Mouse (Mus musculus): ENCODE measurements around the gene Osm. TPM values are rescaled to one million over a fixed set of nuclear protein-coding genes. Genes with fewer than 3 reads are reported as not detected.

Osm gene
- polyA plus RNA-seq (2015; fragmentation: Nextera tagmentation; extraction: Ambion mirVana): 0.21 and 0.33 TPM in 2 replicates

GRCm38 (mm10) chr11:4235665-4236545 lies at the start of gene Osm:
Gene Osm (plus strand): TSS chr11:4236420.
- no peaks in the 10 kb centered on the region for H3K36me3 ChIP-seq (ENCODE audit: control insufficient read depth, insufficient read depth)
- ATAC-seq (replicated peaks; ENCODE audit: extremely low read depth, insufficient read depth, low FRiP score): no peak
- peak within 1 kb of the TSS; percentile 29 for H3K4me2 ChIP-seq (ENCODE audit: low read depth, low read length)
- no peaks in the 10 kb centered on the region for H3K4me1 ChIP-seq (ENCODE audit: control insufficient read depth, insufficient read depth, low read length)
- WGBS: 59% methylated on average over 16 of the region's 16 CpGs
- peak within 1 kb of the TSS; percentile 27 for H3K4me3 ChIP-seq (ENCODE audit: low read length)
- no peak within 1 kb of the TSS; the same call in 1 of the 2 replicates for H3K9ac ChIP-seq (ENCODE audit: low read length)
- no peaks in the 10 kb centered on the region for H3K27me3 ChIP-seq (ENCODE audit: control insufficient read depth, insufficient read depth, low read length)
- no peaks in the 10 kb centered on the region for H3K9me3 ChIP-seq (replicated peaks; ENCODE audit: control insufficient read depth, low read length)
- peak within 1 kb of the TSS; percentile 17; the same call in 1 of the 2 replicates for H3K27ac ChIP-seq (ENCODE audit: low read length)

DNA sequence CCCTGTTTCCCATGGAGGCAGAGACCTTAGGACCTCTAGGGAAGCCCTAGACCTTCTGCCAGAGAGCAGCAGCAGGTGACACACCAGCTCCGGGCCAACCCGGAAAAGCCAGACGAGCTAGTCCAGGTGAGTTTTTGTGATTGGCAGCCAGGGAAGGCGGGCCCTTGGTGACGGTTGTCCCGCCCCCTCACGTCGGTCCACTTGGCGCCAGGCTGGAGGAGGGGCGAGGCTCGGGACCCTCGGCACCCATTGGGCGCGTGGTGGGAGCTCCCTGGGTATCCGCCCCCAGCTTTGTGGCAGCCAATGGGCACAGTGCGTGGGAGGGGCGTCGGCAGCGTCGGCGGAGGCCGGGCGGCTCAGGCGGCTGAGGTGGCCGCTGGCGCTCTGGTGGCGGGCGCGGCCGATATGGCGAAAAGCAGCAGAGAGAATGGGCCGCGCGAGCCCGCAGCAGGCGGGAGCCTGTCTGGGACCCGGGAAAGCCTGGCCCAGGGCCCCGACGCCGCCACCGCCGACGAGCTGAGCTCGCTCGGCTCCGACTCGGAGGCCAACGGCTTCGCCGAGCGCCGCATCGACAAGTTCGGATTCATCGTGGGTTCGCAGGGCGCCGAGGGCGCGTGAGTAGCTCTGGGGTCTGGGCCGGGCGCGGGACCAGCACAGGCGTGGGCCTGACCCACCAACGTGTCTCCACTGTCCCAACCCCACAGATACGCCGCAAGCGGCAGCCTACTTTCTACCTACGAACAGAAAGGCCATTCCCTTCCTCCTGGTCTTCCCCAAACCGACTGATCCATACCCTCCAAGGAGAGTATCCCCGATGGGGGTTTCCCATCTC lies 49.5 kb upstream of the Osm start, which contains the start of gene Tbc1d10a:
Tbc1d10a (plus strand) TSS at position 304 of the 832 bp plus-strand sequence.
- under 1% methylated on average over 71 of the region's 71 CpGs for WGBS
- Histone ChIP-seq H3K9ac (ENCODE audit: low read length) (peak within 1 kb of the TSS; percentile 98), H3K4me1 (ENCODE audit: control insufficient read depth, insufficient read depth, low read length) (peaks cover 14% of the 10 kb centered on the region), H3K9me3 (replicated peaks; ENCODE audit: control insufficient read depth, low read length) (no peaks in the 10 kb centered on the region), H3K27me3 (ENCODE audit: control insufficient read depth, insufficient read depth, low read length) (no peaks in the 10 kb centered on the region), H3K4me3 (ENCODE audit: low read length) (peak within 1 kb of the TSS; percentile 94), H3K36me3 (ENCODE audit: control insufficient read depth, insufficient read depth) (peaks cover 2% of the 10 kb centered on the region; the same call in 1 of the 2 replicates), H3K27ac (ENCODE audit: low read length) (peak within 1 kb of the TSS; percentile 72), H3K4me2 (ENCODE audit: low read depth, low read length) (peak within 1 kb of the TSS; percentile 95)
- ATAC-seq (replicated peaks; ENCODE audit: extremely low read depth, insufficient read depth, low FRiP score): peak; percentile 99

- peaks cover 14% of the 10 kb centered on the region for H3K4me1 ChIP-seq (ENCODE audit: control insufficient read depth, insufficient read depth, low read length)
- peak overlapping the region; percentile 94 for H3K4me3 ChIP-seq (ENCODE audit: low read length)
- H3K27ac ChIP-seq (ENCODE audit: low read length): no peak overlapping the region
- H3K4me2 ChIP-seq (ENCODE audit: low read depth, low read length): peak overlapping the region; percentile 95
- H3K9me3 ChIP-seq (replicated peaks; ENCODE audit: control insufficient read depth, low read length): no peaks in the 10 kb centered on the region
- peak overlapping the region; percentile 98 for H3K9ac ChIP-seq (ENCODE audit: low read length)
- no peaks in the 10 kb centered on the region for H3K27me3 ChIP-seq (ENCODE audit: control insufficient read depth, insufficient read depth, low read length)
- 13% methylated on average over 9 of the region's 9 CpGs for WGBS
- no peak for ATAC-seq (replicated peaks; ENCODE audit: extremely low read depth, insufficient read depth, low FRiP score)
- peaks cover 2% of the 10 kb centered on the region; the same call in 1 of the 2 replicates for H3K36me3 ChIP-seq (ENCODE audit: control insufficient read depth, insufficient read depth)
Measured at GRCm38 (mm10) chr11:4187318-4187700, 48.9 kb upstream of the Osm start.

GRCm38 (mm10) chr11:4189182-4189581 lies 47.0 kb upstream of the Osm start:
- peaks cover 14% of the 10 kb centered on the region for H3K4me1 ChIP-seq (ENCODE audit: control insufficient read depth, insufficient read depth, low read length)
- no peak overlapping the region for H3K4me2 ChIP-seq (ENCODE audit: low read depth, low read length)
- H3K9ac ChIP-seq (ENCODE audit: low read length): no peak overlapping the region
- H3K9me3 ChIP-seq (replicated peaks; ENCODE audit: control insufficient read depth, low read length): no peaks in the 10 kb centered on the region
- WGBS: 81% methylated on average over 6 of the region's 6 CpGs
- no peak overlapping the region for H3K4me3 ChIP-seq (ENCODE audit: low read length)
- no peak for ATAC-seq (replicated peaks; ENCODE audit: extremely low read depth, insufficient read depth, low FRiP score)
- no peak overlapping the region for H3K27ac ChIP-seq (ENCODE audit: low read length)
- no peaks in the 10 kb centered on the region for H3K36me3 ChIP-seq (ENCODE audit: control insufficient read depth, insufficient read depth)
- no peaks in the 10 kb centered on the region for H3K27me3 ChIP-seq (ENCODE audit: control insufficient read depth, insufficient read depth, low read length)

- H3K27me3 ChIP-seq (ENCODE audit: control insufficient read depth, insufficient read depth, low read length): no peaks in the 10 kb centered on the region
- H3K4me2 ChIP-seq (ENCODE audit: low read depth, low read length): no peak overlapping the region
- H3K36me3 ChIP-seq (ENCODE audit: control insufficient read depth, insufficient read depth): no peaks in the 10 kb centered on the region
- H3K4me1 ChIP-seq (ENCODE audit: control insufficient read depth, insufficient read depth, low read length): peaks cover 14% of the 10 kb centered on the region
- no peak overlapping the region for H3K4me3 ChIP-seq (ENCODE audit: low read length)
- no peaks in the 10 kb centered on the region for H3K9me3 ChIP-seq (replicated peaks; ENCODE audit: control insufficient read depth, low read length)
- peak overlapping the region; percentile 52 for H3K27ac ChIP-seq (ENCODE audit: low read length)
- ATAC-seq (replicated peaks; ENCODE audit: extremely low read depth, insufficient read depth, low FRiP score): no peak
- 0 out of 2 replicates have a peak overlapping the region, but pooled peaks have one; percentile 38 for H3K9ac ChIP-seq (ENCODE audit: low read length)
- WGBS: 74% methylated on average over 3 of the region's 3 CpGs
Measured at GRCm38 (mm10) chr11:4190677-4191076, 45.5 kb upstream of the Osm start.

DNA sequence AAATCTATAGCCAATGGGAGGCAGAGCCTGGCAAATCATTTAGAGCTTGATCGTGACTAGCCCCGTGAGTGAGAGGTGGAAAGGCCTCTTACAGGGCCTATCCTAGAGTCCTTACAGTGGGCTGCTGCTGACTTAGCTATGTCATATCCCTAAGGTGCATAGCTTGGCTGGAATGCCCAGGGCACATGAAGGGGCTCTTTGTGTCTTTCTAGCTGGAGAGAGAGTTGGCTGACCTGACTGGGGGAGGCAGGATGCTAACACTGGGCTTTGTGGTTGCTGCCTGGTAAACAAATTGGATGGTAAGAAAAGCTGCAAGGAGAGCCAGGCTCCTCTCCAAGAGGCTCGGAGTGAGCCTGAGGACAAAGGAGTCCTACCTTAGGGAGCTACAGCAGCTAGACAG lies 43.5 kb upstream of the Osm start:
- no peaks in the 10 kb centered on the region for H3K27me3 ChIP-seq (ENCODE audit: control insufficient read depth, insufficient read depth, low read length)
- H3K9me3 ChIP-seq (replicated peaks; ENCODE audit: control insufficient read depth, low read length): no peaks in the 10 kb centered on the region
- no peaks in the 10 kb centered on the region for H3K36me3 ChIP-seq (ENCODE audit: control insufficient read depth, insufficient read depth)
- WGBS: 78% methylated on average over 3 of the region's 3 CpGs
- H3K4me1 ChIP-seq (ENCODE audit: control insufficient read depth, insufficient read depth, low read length): peaks cover 9% of the 10 kb centered on the region
- no peak overlapping the region for H3K9ac ChIP-seq (ENCODE audit: low read length)
- ATAC-seq (replicated peaks; ENCODE audit: extremely low read depth, insufficient read depth, low FRiP score): no peak
- H3K4me3 ChIP-seq (ENCODE audit: low read length): no peak overlapping the region
- H3K27ac ChIP-seq (ENCODE audit: low read length): no peak overlapping the region
- H3K4me2 ChIP-seq (ENCODE audit: low read depth, low read length): no peak overlapping the region

- H3K27me3 ChIP-seq (ENCODE audit: control insufficient read depth, insufficient read depth, low read length): no peaks in the 10 kb centered on the region
- H3K4me1 ChIP-seq (ENCODE audit: control insufficient read depth, insufficient read depth, low read length): peaks cover 5% of the 10 kb centered on the region; the same call in 1 of the 2 replicates
- no peak for ATAC-seq (replicated peaks; ENCODE audit: extremely low read depth, insufficient read depth, low FRiP score)
- H3K36me3 ChIP-seq (ENCODE audit: control insufficient read depth, insufficient read depth): no peaks in the 10 kb centered on the region
- no peak overlapping the region for H3K27ac ChIP-seq (ENCODE audit: low read length)
- no peak overlapping the region for H3K4me3 ChIP-seq (ENCODE audit: low read length)
- H3K9me3 ChIP-seq (replicated peaks; ENCODE audit: control insufficient read depth, low read length): no peaks in the 10 kb centered on the region
- no peak overlapping the region for H3K9ac ChIP-seq (ENCODE audit: low read length)
- no peak overlapping the region for H3K4me2 ChIP-seq (ENCODE audit: low read depth, low read length)
Measured at GRCm38 (mm10) chr11:4193420-4193819, 42.8 kb upstream of the Osm start.

- H3K4me1 ChIP-seq (ENCODE audit: control insufficient read depth, insufficient read depth, low read length): no peaks in the 10 kb centered on the region
- no peak overlapping the region for H3K4me3 ChIP-seq (ENCODE audit: low read length)
- ATAC-seq (replicated peaks; ENCODE audit: extremely low read depth, insufficient read depth, low FRiP score): no peak
- 73% methylated on average over 3 of the region's 3 CpGs for WGBS
- no peak overlapping the region for H3K27ac ChIP-seq (ENCODE audit: low read length)
- no peaks in the 10 kb centered on the region for H3K36me3 ChIP-seq (ENCODE audit: control insufficient read depth, insufficient read depth)
- no peak overlapping the region for H3K4me2 ChIP-seq (ENCODE audit: low read depth, low read length)
- no peaks in the 10 kb centered on the region for H3K27me3 ChIP-seq (ENCODE audit: control insufficient read depth, insufficient read depth, low read length)
- no peaks in the 10 kb centered on the region for H3K9me3 ChIP-seq (replicated peaks; ENCODE audit: control insufficient read depth, low read length)
- H3K9ac ChIP-seq (ENCODE audit: low read length): no peak overlapping the region
Measured at GRCm38 (mm10) chr11:4195597-4196031, 40.6 kb upstream of the Osm start.
